Mouse (Mus musculus): ENCODE measurements around the gene Bmp4.

Bmp4 gene

GRCm38 (mm10) chr14:46386478-46387356, 3.8 kb downstream of the Bmp4 start:
- DNase-seq (ENCODE audit: low spot score in 2 of 2): no peak

- DNase-seq (ENCODE audit: low spot score in 2 of 2): no peak
Measured at GRCm38 (mm10) chr14:46385701-46386477, 4.6 kb downstream of the Bmp4 start.

- DNase-seq (ENCODE audit: low spot score in 2 of 2): no peak
Measured at GRCm38 (mm10) chr14:46384946-46385691, 5.3 kb downstream of the Bmp4 start.

- no peak for DNase-seq (ENCODE audit: low spot score in 2 of 2)
Measured at GRCm38 (mm10) chr14:46381457-46381856, 9.0 kb downstream of the Bmp4 start.

- DNase-seq (ENCODE audit: low spot score in 2 of 2): no peak
Measured at GRCm38 (mm10) chr14:46380286-46380721, 10.2 kb downstream of the Bmp4 start.

GRCm38 (mm10) chr14:46379285-46379684, 11.2 kb downstream of the Bmp4 start, which contains the start of gene Gm15217:
Gene Gm15217, plus strand, starts transcription at chr14:46379414.
- no peak for DNase-seq (ENCODE audit: low spot score in 2 of 2)

- DNase-seq (ENCODE audit: low spot score in 2 of 2): no peak
Measured at GRCm38 (mm10) chr14:46375796-46376195, 14.7 kb downstream of the Bmp4 start.

- no peak for DNase-seq (ENCODE audit: low spot score in 2 of 2)
Measured at GRCm38 (mm10) chr14:46372452-46372851, 18.0 kb downstream of the Bmp4 start.

GRCm38 (mm10) chr14:46363209-46363608, 27.3 kb downstream of the Bmp4 start:
- DNase-seq (ENCODE audit: low spot score in 2 of 2): no peak

GRCm38 (mm10) chr14:46357696-46358095, 32.8 kb downstream of the Bmp4 start:
- no peak for DNase-seq (ENCODE audit: low spot score in 2 of 2)

GRCm38 (mm10) chr14:46357286-46357685, 33.2 kb downstream of the Bmp4 start:
- DNase-seq (ENCODE audit: low spot score in 2 of 2): no peak

- no peak for DNase-seq (ENCODE audit: low spot score in 2 of 2)
Measured at GRCm38 (mm10) chr14:46344750-46345149, 45.7 kb downstream of the Bmp4 start.

GRCm38 (mm10) chr14:46338801-46339200, 51.7 kb downstream of the Bmp4 start:
- DNase-seq (ENCODE audit: low spot score in 2 of 2): no peak
